Comparison of ENCODE assay signal across 27 mouse cellular contexts in the genomic region with DNA sequence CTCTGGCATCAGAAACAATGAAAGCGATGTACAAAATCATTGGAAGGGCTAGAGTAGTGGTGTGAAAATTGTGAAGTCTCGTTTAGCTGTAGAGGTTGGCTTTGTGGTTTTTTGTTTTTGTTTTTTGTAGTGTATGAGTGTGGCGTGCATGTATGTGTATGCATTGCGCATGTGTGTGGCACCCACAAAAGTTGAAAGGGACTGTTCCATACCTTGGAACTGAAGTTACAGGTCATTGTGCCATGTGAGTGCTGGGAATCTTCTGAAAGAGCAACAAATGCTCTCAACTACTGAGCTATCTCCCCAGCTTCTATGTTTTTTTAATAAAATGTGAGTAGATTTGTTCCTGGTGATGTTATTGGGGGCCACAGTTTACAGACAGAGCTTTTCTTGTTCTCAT. TPM values are rescaled to one million over a fixed set of nuclear protein-coding genes. Genes with fewer than 3 reads are reported as not detected.
"Had no signal": no experiment of that assay in that cellular context is flagged by ENCODE, and none has a peak within 500 bp of the region (broad histone marks: within the 10 kb centered on the region; RNA-seq: fewer than 3 reads in every experiment).

No protein-coding gene starts in this region.

- H3K4me2 ChIP-seq: embryonic facial prominence, embryonic 12.5 days; embryonic facial prominence, embryonic 13.5 days; embryonic facial prominence, embryonic 15.5 days; forebrain, embryonic 12.5 days; forebrain, embryonic 13.5 days; forebrain, embryonic 15.5 days had no signal

- H3K27ac ChIP-seq: embryonic facial prominence, embryonic 10.5 days; embryonic facial prominence, embryonic 12.5 days; embryonic facial prominence, embryonic 13.5 days; embryonic facial prominence, embryonic 15.5 days; forebrain, embryonic 10.5 days; forebrain, embryonic 12.5 days; forebrain, embryonic 13.5 days; forebrain, embryonic 15.5 days; gastrocnemius, adult 2 months; heart, adult 2 months had no signal

- ATAC-seq: forebrain, embryonic 13.5 days; forebrain, embryonic 14.5 days; forebrain, embryonic 15.5 days; forebrain, embryonic 16.5 days; forebrain, postnatal 0 days had no signal

- H3K9ac ChIP-seq: embryonic facial prominence, embryonic 12.5 days; embryonic facial prominence, embryonic 13.5 days; embryonic facial prominence, embryonic 15.5 days; forebrain, embryonic 12.5 days; forebrain, embryonic 13.5 days; forebrain, embryonic 15.5 days; forebrain, postnatal 0 days had no signal

- DNase-seq: cerebellum, adult 2 months; cerebellum, adult 8-10 months; cerebellum, adult 9-10 months; cerebellum, adult 9-11 months; cerebellum, postnatal 10 days; cerebellum, postnatal 14 days; cerebellum, postnatal 25 days; cerebellum, postnatal 36 days; embryo, embryonic 11 days; forebrain, postnatal 0 days; gastrocnemius, adult 2 months; gastrocnemius, postnatal 10 days; gastrocnemius, postnatal 14 days; gastrocnemius, postnatal 25 days; heart, adult 11 months; heart, adult 2 months had no signal

- H3K4me1 ChIP-seq: embryonic facial prominence, embryonic 10.5 days; embryonic facial prominence, embryonic 12.5 days; embryonic facial prominence, embryonic 13.5 days; embryonic facial prominence, embryonic 15.5 days; forebrain, embryonic 10.5 days; forebrain, embryonic 12.5 days; forebrain, embryonic 13.5 days; forebrain, embryonic 15.5 days had no signal

- H3K4me3 ChIP-seq: embryonic facial prominence, embryonic 10.5 days; embryonic facial prominence, embryonic 12.5 days; embryonic facial prominence, embryonic 13.5 days; embryonic facial prominence, embryonic 15.5 days; erythroblast, embryonic 14.5 days; forebrain, embryonic 10.5 days; forebrain, embryonic 12.5 days; forebrain, embryonic 13.5 days; forebrain, embryonic 15.5 days; gastrocnemius, adult 2 months; heart, adult 2 months had no signal

- H3K27me3 ChIP-seq: embryonic facial prominence, embryonic 12.5 days; embryonic facial prominence, embryonic 13.5 days; embryonic facial prominence, embryonic 15.5 days; forebrain, embryonic 12.5 days; forebrain, embryonic 13.5 days; forebrain, embryonic 15.5 days had no signal

RNA-seq across cellular contexts. Expression of a gene that starts 14.5 kb away (rescaled TPM):
- polyA plus RNA-seq: erythroblast, embryonic 14.5 days had no signal
